Mouse (Mus musculus): ENCODE data around the gene Gsto2.

GRCm38 (mm10) chr19:47832316-47832715, 33.0 kb upstream of the Gsto2 start:
- TF ChIP-seq POLR2A (IDR thresholded peaks at IDR 0.05; ENCODE audit: borderline replicate concordance, low read depth, low read length) = no peak
- TF ChIP-seq CTCF (IDR thresholded peaks at IDR 0.05; ENCODE audit: low read depth, low read length) = no peak
